Mouse (Mus musculus) myocyte (in vitro differentiated cells): ENCODE data around the gene Creb3l2. TPM values are rescaled to one million over a fixed set of nuclear protein-coding genes. Genes with fewer than 3 reads are reported as not detected.

ENCODE experiments used
- H3K27me3 ChIP-seq: one replicate; pipeline ENCODE4 v1.6.1; 2011; ENCODE audit not compliant: control insufficient read depth, insufficient read depth, insufficient read length
- H3K36me3 ChIP-seq: one replicate; pipeline ENCODE4 v1.6.1; 2011; ENCODE audit not compliant: control insufficient read depth, insufficient read depth
- H3K4me2 ChIP-seq: one replicate; pipeline ENCODE4 v1.6.1; 2011; ENCODE audit warnings: low read depth, control low read depth
- H3K4me3 ChIP-seq: one replicate; pipeline ENCODE4 v1.5.1; 2011; ENCODE audit warnings: mild to moderate bottlenecking, control low read depth, moderate library complexity
- H3K79me2 ChIP-seq: one replicate; pipeline ENCODE4 v1.6.1; 2011; ENCODE audit not compliant: control insufficient read depth, insufficient read depth
- H3ac ChIP-seq: one replicate; pipeline ENCODE4 v1.6.1; 2011; ENCODE audit not compliant: control insufficient read depth, insufficient read length
- CEBPB ChIP-seq: IDR thresholded peaks from 2 replicates; pipeline ENCODE4 v1.6.1; 2011; ENCODE audit warnings: mild to moderate bottlenecking, moderate library complexity; ENCODE audit not compliant: poor library complexity, insufficient read depth, severe bottlenecking
- E2F4 ChIP-seq: IDR thresholded peaks from one replicate; pipeline ENCODE4 v1.6.1; 2011; ENCODE audit warnings: mild to moderate bottlenecking, control low read depth, moderate library complexity; ENCODE audit not compliant: insufficient read depth
- MAX ChIP-seq: IDR thresholded peaks from one replicate; pipeline ENCODE4 v1.6.1; 2011; ENCODE audit warnings: low read depth, mild to moderate bottlenecking, control low read depth
- MYOD1 ChIP-seq, 3 experiments: IDR thresholded peaks; one replicate each; pipeline ENCODE4 v1.6.1; 2011; ENCODE audit warnings: control low read depth in 2 of 3, low read depth in 2 of 3, mild to moderate bottlenecking in 2 of 3, moderate library complexity in 1 of 3; ENCODE audit not compliant: insufficient read length in 2 of 3, control insufficient read depth in 1 of 3
- MYOG ChIP-seq, 3 experiments: IDR thresholded peaks; one replicate each; pipeline ENCODE4 v1.6.1; 2011; ENCODE audit warnings: control low read depth in 2 of 3, low read depth in 2 of 3, mild to moderate bottlenecking in 2 of 3; ENCODE audit not compliant: insufficient read length in 2 of 3, control insufficient read depth in 1 of 3, insufficient read depth in 1 of 3
- POLR2A ChIP-seq: IDR thresholded peaks from one replicate; pipeline ENCODE4 v1.6.1; 2011; ENCODE audit warnings: low read depth, mild to moderate bottlenecking, control low read depth, moderate library complexity; ENCODE audit not compliant: insufficient read length
- POLR2AphosphoS2 ChIP-seq: IDR thresholded peaks from one replicate; pipeline ENCODE4 v1.6.1; 2011; ENCODE audit warnings: low read depth, control low read depth; ENCODE audit not compliant: insufficient read length
- REST ChIP-seq: IDR thresholded peaks from one replicate; pipeline ENCODE4 v1.6.1; 2011; ENCODE audit warnings: mild to moderate bottlenecking, control low read depth, moderate library complexity; ENCODE audit not compliant: insufficient read depth, insufficient read length
- SRF ChIP-seq: IDR thresholded peaks from one replicate; pipeline ENCODE4 v1.6.1; 2011; ENCODE audit warnings: low read depth; ENCODE audit not compliant: control insufficient read depth, insufficient read length
- TCF12 ChIP-seq: IDR thresholded peaks from one replicate; pipeline ENCODE4 v1.6.1; 2011; ENCODE audit warnings: mild to moderate bottlenecking, control low read depth; ENCODE audit not compliant: poor library complexity, insufficient read depth, severe bottlenecking
- TCF3 ChIP-seq: IDR thresholded peaks from one replicate; pipeline ENCODE4 v1.6.1; 2011; ENCODE audit warnings: low read depth, control low read depth; ENCODE audit not compliant: insufficient read length
- USF1 ChIP-seq: IDR thresholded peaks from one replicate; pipeline ENCODE4 v1.6.1; 2011; ENCODE audit warnings: low read depth, mild to moderate bottlenecking, control low read depth, moderate library complexity
- polyA plus RNA-seq: library from polyadenylated mRNA; unstranded; fragments of >200 nt; fragmentation: generic; extraction: Trizol; gene quantifications from one replicate; pipeline ENCODE4 v1.2.1, GENCODE M21; 2012; ENCODE audit warnings: missing spikeins

Creb3l2 gene
- polyA plus RNA-seq, 1 experiment = 11.2 TPM

GRCm38 (mm10) chr6:37299562-37300390 is 142.2 kb downstream of the Creb3l2 start, which contains the start of gene Dgki:
Dgki (minus strand) TSS chr6:37300184.
- Histone ChIP-seq H3ac (no peak within 1 kb of the TSS), H3K4me2 (no peak within 1 kb of the TSS), H3K36me3 (no peaks in the 10 kb centered on the region), H3K27me3 (peaks cover 37% of the 10 kb centered on the region), H3K79me2 (no peaks in the 10 kb centered on the region), H3K4me3 (no peak within 1 kb of the TSS)
- TF ChIP-seq USF1 (no peak), MYOD1 (IDR thresholded peaks at IDR 0.05; ENCODE audit: control insufficient read depth in 1 of 3, insufficient read length in 2 of 3, low read depth in 2 of 3) (no peak), E2F4 (no peak)

DNA sequence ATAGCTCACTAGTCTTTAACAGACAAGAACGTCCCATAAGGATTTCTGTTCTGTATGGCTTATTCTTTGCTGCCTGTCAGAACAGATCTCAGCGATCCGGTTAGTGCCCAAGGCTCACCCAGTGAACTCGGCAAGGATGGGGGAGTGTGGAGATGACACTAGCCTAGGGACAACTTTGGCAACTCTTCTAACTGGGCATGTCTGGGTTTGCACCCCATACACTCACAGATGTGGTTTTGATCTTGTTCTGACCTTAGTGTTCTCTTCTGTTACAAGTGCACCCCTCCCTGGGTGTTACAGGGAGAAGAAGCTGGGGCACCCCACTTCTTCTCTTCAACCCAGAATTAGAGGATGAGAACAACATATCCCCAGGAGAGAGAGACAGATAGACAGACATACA is 143.0 kb downstream of the Creb3l2 start:
- H3K4me3 ChIP-seq = no peak overlapping the region
- H3K79me2 ChIP-seq = no peaks in the 10 kb centered on the region
- H3K36me3 ChIP-seq = no peaks in the 10 kb centered on the region
- no peak overlapping the region for H3K4me2 ChIP-seq
- H3ac ChIP-seq = no peak overlapping the region
- H3K27me3 ChIP-seq = peaks cover 37% of the 10 kb centered on the region
- TF ChIP-seq MAX (no peak), MYOG (IDR thresholded peaks at IDR 0.05; ENCODE audit: control insufficient read depth in 1 of 3, insufficient read depth in 1 of 3, insufficient read length in 2 of 3, low read depth in 2 of 3) (no peak), TCF3 (no peak), MYOD1 (IDR thresholded peaks at IDR 0.05; ENCODE audit: control insufficient read depth in 1 of 3, insufficient read length in 2 of 3, low read depth in 2 of 3) (no peak), POLR2AphosphoS2 (no peak), USF1 (no peak), POLR2A (no peak), REST (no peak), E2F4 (no peak), TCF12 (no peak), SRF (no peak), CEBPB (no peak)

DNA sequence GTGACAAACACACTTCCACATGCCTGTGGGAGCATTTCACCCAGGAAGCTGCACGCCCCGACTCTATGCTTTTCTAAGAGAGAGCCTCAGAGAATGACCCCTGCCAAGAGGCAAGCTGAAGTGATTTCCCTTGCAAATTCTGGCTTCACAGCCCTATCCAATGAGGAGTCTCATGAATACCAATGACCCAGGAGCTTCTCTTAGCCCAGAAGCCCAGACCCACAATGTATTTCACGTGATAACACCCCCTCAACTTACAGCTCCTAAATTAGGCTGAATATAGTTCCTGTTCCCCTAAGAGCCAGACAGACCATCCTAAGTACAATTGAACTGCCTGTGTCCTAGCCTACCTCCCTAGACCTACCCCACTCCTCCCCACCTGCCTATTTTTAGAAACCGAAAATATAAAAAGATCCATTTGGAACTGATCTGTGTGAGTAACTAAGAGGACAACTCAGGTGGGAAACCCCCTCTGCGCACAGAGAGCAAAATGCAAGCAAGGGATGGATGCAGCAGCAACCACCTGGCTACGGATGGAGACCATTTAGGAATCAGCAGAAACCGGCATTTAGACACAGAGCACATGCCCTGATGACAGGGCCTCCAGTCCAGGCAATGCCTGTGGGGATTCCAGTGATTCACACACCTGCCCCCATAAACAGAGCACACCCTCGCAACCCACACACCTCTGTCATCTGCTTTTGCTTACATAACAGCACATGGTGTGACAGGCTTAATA is 144.0 kb downstream of the Creb3l2 start:
- H3ac ChIP-seq = no peak overlapping the region
- H3K36me3 ChIP-seq = no peaks in the 10 kb centered on the region
- no peak for TF ChIP-seq USF1
- TF ChIP-seq REST = no peak
- no peak for TF ChIP-seq SRF
- TF ChIP-seq MYOG (IDR thresholded peaks at IDR 0.05; ENCODE audit: control insufficient read depth in 1 of 3, insufficient read depth in 1 of 3, insufficient read length in 2 of 3, low read depth in 2 of 3) = no peak
- TF ChIP-seq CEBPB = no peak
- TF ChIP-seq POLR2AphosphoS2 = no peak
- TF ChIP-seq MAX = no peak
- TF ChIP-seq TCF12 = no peak
- no peak for TF ChIP-seq TCF3
- no peak for TF ChIP-seq E2F4
- no peak for TF ChIP-seq POLR2A
- no peak for TF ChIP-seq MYOD1 (IDR thresholded peaks at IDR 0.05; ENCODE audit: control insufficient read depth in 1 of 3, insufficient read length in 2 of 3, low read depth in 2 of 3)

GRCm38 (mm10) chr6:37292068-37292467 is 149.9 kb downstream of the Creb3l2 start:
- Histone ChIP-seq H3ac (no peak overlapping the region), H3K36me3 (no peaks in the 10 kb centered on the region), H3K79me2 (no peaks in the 10 kb centered on the region), H3K27me3 (no peaks in the 10 kb centered on the region), H3K4me2 (no peak overlapping the region), H3K4me3 (no peak overlapping the region)
- TF ChIP-seq POLR2AphosphoS2 (no peak), USF1 (no peak), TCF12 (no peak), CEBPB (no peak), MYOG (IDR thresholded peaks at IDR 0.05; ENCODE audit: control insufficient read depth in 1 of 3, insufficient read depth in 1 of 3, insufficient read length in 2 of 3, low read depth in 2 of 3) (no peak), SRF (no peak), REST (no peak), E2F4 (no peak), MAX (no peak), POLR2A (no peak), TCF3 (no peak), MYOD1 (IDR thresholded peaks at IDR 0.05; ENCODE audit: control insufficient read depth in 1 of 3, insufficient read length in 2 of 3, low read depth in 2 of 3) (no peak)

More for the DNA sequence above, 144.0 kb downstream of the Creb3l2 start:
- no peak overlapping the region for H3K4me2 ChIP-seq
- H3K27me3 ChIP-seq = peaks cover 37% of the 10 kb centered on the region
- H3K79me2 ChIP-seq = no peaks in the 10 kb centered on the region
- H3K4me3 ChIP-seq = no peak overlapping the region
